Mouse (Mus musculus): ENCODE measurements around the gene Olfr1322.

The Olfr1322 gene

DNA sequence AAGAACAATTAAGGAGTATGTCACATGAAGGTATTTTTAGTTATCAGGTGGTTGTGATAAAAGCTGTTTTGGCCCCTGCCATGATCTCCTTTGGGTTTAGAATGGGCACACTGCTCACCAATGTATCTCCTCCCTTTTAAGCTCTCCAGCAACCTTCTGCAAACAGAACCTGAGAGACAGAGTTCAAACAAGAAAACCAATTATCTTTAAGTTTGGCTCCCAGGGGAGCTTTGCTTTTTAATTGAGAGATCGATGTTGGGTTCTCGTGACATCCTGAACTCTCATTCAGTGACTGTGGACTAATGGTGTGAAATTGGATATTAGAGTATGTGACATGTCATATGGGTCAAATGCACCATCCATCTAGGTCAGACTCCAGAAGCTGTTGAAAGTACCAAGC lies at the start of gene Olfr1322:
Gene Olfr1322 (minus strand): TSS at position 101 of the 400 bp plus-strand sequence.
- no peak for DNase-seq (ENCODE audit: low spot score)

DNA sequence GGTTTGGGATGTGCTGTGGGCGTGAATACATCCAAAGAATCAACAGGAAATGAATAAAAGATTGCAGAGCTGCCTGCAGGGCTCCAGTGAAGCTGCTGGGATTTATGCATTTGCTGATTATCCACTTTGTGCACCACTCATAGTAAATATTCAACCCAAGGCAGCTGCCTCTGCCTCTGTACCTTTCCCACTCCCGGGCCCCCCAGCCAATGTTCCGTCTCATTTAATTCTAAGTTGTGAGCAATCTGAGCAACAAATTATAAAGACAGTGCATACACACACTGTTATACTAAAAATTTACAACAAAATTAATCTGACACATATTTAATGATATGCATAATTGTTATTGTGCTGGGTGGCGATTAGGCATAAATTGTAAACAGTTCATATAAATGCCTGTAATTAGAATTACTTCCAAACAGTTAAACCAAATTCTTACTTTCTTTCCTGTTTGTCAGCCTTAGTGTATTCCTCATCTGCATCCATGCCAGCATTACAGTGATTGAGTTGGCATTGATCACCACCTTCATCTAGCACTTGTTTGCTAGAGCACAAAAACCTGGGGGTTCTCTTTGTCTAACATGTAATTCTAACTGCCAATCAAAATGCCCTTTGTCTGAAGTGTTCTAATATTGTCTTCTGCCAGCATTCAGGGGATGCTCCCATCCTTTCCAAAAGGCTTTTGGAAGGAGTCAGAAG lies 13.5 kb downstream of the Olfr1322 start:
- no peak for DNase-seq (ENCODE audit: low spot score)
